In genomic region chr3:129392814-129393804, GRCm38 (mm10) we compare ENCODE assay signal across 14 mouse cellular contexts.
DNase-seq lines count a peak whose midpoint lies in the region; ATAC-seq lines count a peak whose summit lies in the region.
"Had no signal": no experiment of that assay in that cellular context is flagged by ENCODE, and none has a peak within 500 bp of the region (broad histone marks: within the 10 kb centered on the region; RNA-seq: fewer than 3 reads in every experiment).

No protein-coding gene starts in this region.

- no peaks in the 10 kb centered on the region for H3K27me3 ChIP-seq in forebrain, embryonic 14.5 days (replicated peaks; ENCODE audit: control insufficient read depth, insufficient read depth, low read length)
- H3K27me3 ChIP-seq in forebrain, embryonic 12.5 days = no peaks in the 10 kb centered on the region
- H3K27me3 ChIP-seq in lung, embryonic 15.5 days = no peaks in the 10 kb centered on the region
- H3K27me3 ChIP-seq in intestine, embryonic 16.5 days (replicated peaks; ENCODE audit: control insufficient read depth, insufficient read depth, low read length) = no peaks in the 10 kb centered on the region
- no peaks in the 10 kb centered on the region for H3K27me3 ChIP-seq in limb, embryonic 10.5 days (ENCODE audit: low read depth, poor library complexity, severe bottlenecking)
- H3K27me3 ChIP-seq: limb, embryonic 15.5 days; midbrain, embryonic 13.5 days; stomach, embryonic 15.5 days had no signal

- no peak overlapping the region for H3K4me2 ChIP-seq in forebrain, embryonic 14.5 days (ENCODE audit: low read length)
- no peak overlapping the region for H3K4me2 ChIP-seq in forebrain, embryonic 12.5 days
- H3K4me2 ChIP-seq in lung, embryonic 15.5 days = peak overlapping the region; percentile 27; the same call in 1 of the 2 replicates
- H3K4me2 ChIP-seq in intestine, embryonic 16.5 days (ENCODE audit: low read depth, low read length) = no peak overlapping the region
- H3K4me2 ChIP-seq: limb, embryonic 15.5 days; midbrain, embryonic 13.5 days; stomach, embryonic 15.5 days had no signal

- peak; percentile 47 for ATAC-seq in forebrain, embryonic 14.5 days
- no peak for ATAC-seq in forebrain, embryonic 12.5 days (ENCODE audit: low FRiP score)
- ATAC-seq in lung, embryonic 15.5 days (ENCODE audit: borderline replicate concordance, extremely low read depth, low FRiP score, low TSS enrichment) = no peak
- ATAC-seq in intestine, embryonic 16.5 days = 0 out of 2 replicates have a peak, but pooled peaks have one; percentile 18
- ATAC-seq: midbrain, embryonic 13.5 days had no signal

- H3K4me3 ChIP-seq in forebrain, embryonic 14.5 days (ENCODE audit: low read depth, low read length) = no peak overlapping the region
- H3K4me3 ChIP-seq in forebrain, embryonic 12.5 days (replicated peaks) = no peak overlapping the region
- no peak overlapping the region for H3K4me3 ChIP-seq in lung, embryonic 15.5 days
- no peak overlapping the region for H3K4me3 ChIP-seq in intestine, embryonic 16.5 days (ENCODE audit: low read length)
- H3K4me3 ChIP-seq in limb, embryonic 10.5 days = no peak overlapping the region
- H3K4me3 ChIP-seq: limb, embryonic 15.5 days; midbrain, embryonic 13.5 days; stomach, embryonic 15.5 days had no signal

- no peaks in the 10 kb centered on the region for H3K9me3 ChIP-seq in forebrain, embryonic 14.5 days (replicated peaks; ENCODE audit: control insufficient read depth, low read length)
- peaks cover 3% of the 10 kb centered on the region; the same call in 1 of the 2 replicates for H3K9me3 ChIP-seq in forebrain, embryonic 12.5 days
- H3K9me3 ChIP-seq in lung, embryonic 15.5 days = no peaks in the 10 kb centered on the region
- no peaks in the 10 kb centered on the region for H3K9me3 ChIP-seq in intestine, embryonic 16.5 days (ENCODE audit: control insufficient read depth, low read length)
- H3K9me3 ChIP-seq in limb, embryonic 10.5 days (replicated peaks) = peaks cover 2% of the 10 kb centered on the region; the same call in 1 of the 2 replicates
- H3K9me3 ChIP-seq: limb, embryonic 15.5 days; stomach, embryonic 15.5 days had no signal

- no peaks in the 10 kb centered on the region for H3K36me3 ChIP-seq in forebrain, embryonic 14.5 days (ENCODE audit: control insufficient read depth, insufficient read depth, low read length)
- H3K36me3 ChIP-seq in forebrain, embryonic 12.5 days (replicated peaks) = no peaks in the 10 kb centered on the region
- H3K36me3 ChIP-seq in lung, embryonic 15.5 days = no peaks in the 10 kb centered on the region
- no peaks in the 10 kb centered on the region for H3K36me3 ChIP-seq in intestine, embryonic 16.5 days (ENCODE audit: control insufficient read depth, insufficient read depth, low read length)
- H3K36me3 ChIP-seq in limb, embryonic 10.5 days = no peaks in the 10 kb centered on the region
- H3K36me3 ChIP-seq: limb, embryonic 15.5 days; midbrain, embryonic 13.5 days; stomach, embryonic 15.5 days had no signal

- no peaks in the 10 kb centered on the region for H3K4me1 ChIP-seq in forebrain, embryonic 14.5 days (ENCODE audit: control insufficient read depth, insufficient read depth, low read length)
- no peaks in the 10 kb centered on the region; the same call in 1 of the 2 replicates for H3K4me1 ChIP-seq in forebrain, embryonic 12.5 days
- peaks cover 16% of the 10 kb centered on the region for H3K4me1 ChIP-seq in lung, embryonic 15.5 days
- H3K4me1 ChIP-seq in intestine, embryonic 16.5 days (ENCODE audit: control insufficient read depth, insufficient read depth, low read length) = no peaks in the 10 kb centered on the region
- H3K4me1 ChIP-seq in limb, embryonic 10.5 days = peaks cover 16% of the 10 kb centered on the region; the same call in 1 of the 2 replicates
- H3K4me1 ChIP-seq: limb, embryonic 15.5 days; midbrain, embryonic 13.5 days; stomach, embryonic 15.5 days had no signal

- DNase-seq in forebrain, embryonic 14.5 days (ENCODE audit: low spot score) = no peak
- no peak for DNase-seq in lung, adult 18-20 months
- DNase-seq in limb, embryonic 10.5 days (ENCODE audit: low spot score) = no peak
- DNase-seq in gastrocnemius, postnatal 36 days = no peak
- DNase-seq in heart, postnatal 25 days (ENCODE audit: low spot score) = no peak
- DNase-seq: B cell, adult 2 months; cerebellum, postnatal 36 days; right cerebral cortex, adult 18-20 months had no signal

- no peak overlapping the region for H3K9ac ChIP-seq in forebrain, embryonic 14.5 days (ENCODE audit: low read length)
- no peak overlapping the region for H3K9ac ChIP-seq in forebrain, embryonic 12.5 days
- no peak overlapping the region for H3K9ac ChIP-seq in lung, embryonic 15.5 days
- no peak overlapping the region for H3K9ac ChIP-seq in intestine, embryonic 16.5 days (ENCODE audit: low read depth, low read length)
- H3K9ac ChIP-seq: limb, embryonic 15.5 days; midbrain, embryonic 13.5 days; stomach, embryonic 15.5 days had no signal

- intact Hi-C loops in gastrocnemius, postnatal 36 days (cut with DNase I) = no loop called here
- intact Hi-C loops in heart, postnatal 25 days (cut with DNase I) = no loop called here

- WGBS in forebrain, embryonic 14.5 days = 87% methylated on average over 23 of the region's 23 CpGs
- 82% methylated on average over 23 of the region's 23 CpGs for WGBS in forebrain, embryonic 12.5 days
- 71% methylated on average over 23 of the region's 23 CpGs for WGBS in lung, embryonic 15.5 days
- 79% methylated on average over 23 of the region's 23 CpGs for WGBS in intestine, embryonic 16.5 days
- 84% methylated on average over 23 of the region's 23 CpGs for WGBS in limb, embryonic 10.5 days

- H3K27ac ChIP-seq in forebrain, embryonic 14.5 days (ENCODE audit: low read depth, low read length) = no peak overlapping the region
- H3K27ac ChIP-seq in forebrain, embryonic 12.5 days = no peak overlapping the region
- H3K27ac ChIP-seq in lung, embryonic 15.5 days = 0 out of 2 replicates have a peak overlapping the region, but pooled peaks have one; percentile 17
- no peak overlapping the region for H3K27ac ChIP-seq in intestine, embryonic 16.5 days (ENCODE audit: low read length)
- H3K27ac ChIP-seq in limb, embryonic 10.5 days = peak overlapping the region; percentile 14; the same call in 1 of the 2 replicates
- H3K27ac ChIP-seq: limb, embryonic 15.5 days; midbrain, embryonic 13.5 days; stomach, embryonic 15.5 days had no signal

Comparison
In these comparisons a context has a peak if more than half of its experiments do, and no peak if none do; other contexts are left out.
1. ATAC-seq: peak in forebrain, embryonic 14.5 days (single experiment) and intestine, embryonic 16.5 days (single experiment); none in forebrain, embryonic 12.5 days (single experiment) and lung, embryonic 15.5 days (single experiment).
2. H3K27ac ChIP-seq: peak in lung, embryonic 15.5 days (single experiment) and limb, embryonic 10.5 days (single experiment); none in forebrain, embryonic 14.5 days (single experiment), forebrain, embryonic 12.5 days (single experiment) and intestine, embryonic 16.5 days (single experiment).